25 mouse cellular contexts compared by ENCODE assay signal in the genomic region with DNA sequence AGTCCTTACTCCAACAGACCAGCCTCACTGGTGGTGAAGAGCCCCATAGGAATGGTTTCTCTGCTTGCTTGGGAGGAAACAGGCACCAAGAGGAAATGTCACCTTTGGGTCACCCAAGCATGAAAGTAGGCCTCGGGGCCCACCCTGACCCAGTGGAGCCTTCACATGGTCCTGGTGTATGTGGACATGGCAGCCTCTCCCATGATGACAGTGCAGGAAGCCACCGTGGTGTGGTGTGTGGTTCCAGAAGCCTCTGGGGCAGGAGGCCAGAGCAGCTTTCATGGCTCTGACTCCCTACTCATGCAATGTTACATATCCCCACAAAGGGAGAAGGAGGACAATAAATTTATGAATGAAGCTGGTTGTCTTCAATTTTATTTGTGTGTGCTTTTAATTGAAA. TPM values are rescaled to one million over a fixed set of nuclear protein-coding genes. Genes with fewer than 3 reads are reported as not detected.
DNase-seq lines count a peak whose midpoint lies in the region; ATAC-seq and TF ChIP-seq lines count a peak whose summit lies in the region.
"Had no signal": no experiment of that assay in that cellular context is flagged by ENCODE, and none has a peak within 500 bp of the region (broad histone marks: within the 10 kb centered on the region; RNA-seq: fewer than 3 reads in every experiment).

No protein-coding gene starts in this region.

- 90% methylated on average over 2 of the region's 2 CpGs for WGBS in heart, embryonic 10.5 days
- 68% methylated on average over 2 of the region's 2 CpGs for WGBS in liver, embryonic 14.5 days (ENCODE audit: insufficient replicate concordance)

- peak; percentile 73 for DNase-seq in heart, embryonic 10.5 days (ENCODE audit: low spot score)
- no peak for DNase-seq in heart, adult 8-10 months (ENCODE audit: low spot score)
- DNase-seq in CH12.LX (ENCODE audit: extremely low read depth) = no peak
- DNase-seq in liver, embryonic 14.5 days (ENCODE audit: low read depth in 3 of 3, low spot score in 3 of 3) = peak in 2 of 3 experiments; percentile 55 to 58
- DNase-seq in splenic B cell, adult 2 months (ENCODE audit: low read depth, low spot score) = peak; percentile 31
- DNase-seq in kidney, adult 9 months = no peak
- no peak for DNase-seq in cerebellum, adult 11-12 months
- DNase-seq: adrenal gland, adult 2 months; adrenal gland, postnatal 25 days; cerebellum, adult 8-10 months; cerebellum, postnatal 14 days; embryo, embryonic 11 days; gastrocnemius, postnatal 14 days; heart, adult 2 months; heart, postnatal 36 days had no signal

- no peaks in the 10 kb centered on the region for H3K27me3 ChIP-seq in heart, embryonic 10.5 days (ENCODE audit: insufficient read depth, poor library complexity, severe bottlenecking)
- no peaks in the 10 kb centered on the region for H3K27me3 ChIP-seq in CH12.LX (replicated peaks)
- no peaks in the 10 kb centered on the region for H3K27me3 ChIP-seq in liver, embryonic 14.5 days (ENCODE audit: control insufficient read depth, insufficient read depth, low read length)
- no peaks in the 10 kb centered on the region for H3K27me3 ChIP-seq in splenic B cell, adult 2 months (ENCODE audit: control insufficient read depth, insufficient read depth, low read length, poor library complexity, severe bottlenecking)
- H3K27me3 ChIP-seq: embryonic facial prominence, embryonic 15.5 days; heart, embryonic 13.5 days; hindbrain, embryonic 15.5 days had no signal

- H3K9me3 ChIP-seq in heart, embryonic 10.5 days = no peaks in the 10 kb centered on the region
- no peaks in the 10 kb centered on the region for H3K9me3 ChIP-seq in CH12.LX (replicated peaks; ENCODE audit: low read length)
- no peaks in the 10 kb centered on the region for H3K9me3 ChIP-seq in liver, embryonic 14.5 days (ENCODE audit: control insufficient read depth, low read length)
- H3K9me3 ChIP-seq: embryonic facial prominence, embryonic 15.5 days; forebrain, embryonic 10.5 days; heart, embryonic 13.5 days; hindbrain, embryonic 15.5 days had no signal

- TF ChIP-seq CTCF in CH12.LX (conservative IDR thresholded peaks at IDR 0.05 in 1 of 2, IDR thresholded peaks at IDR 0.05 in 1 of 2; ENCODE audit: low read depth in 2 of 2, low read length in 2 of 2) = no peak
- no peak for TF ChIP-seq CTCF in liver, embryonic 14.5 days (IDR thresholded peaks at IDR 0.05; ENCODE audit: low read depth)

- no peak for TF ChIP-seq EP300 in CH12.LX (IDR thresholded peaks at IDR 0.05; ENCODE audit: low read length)
- TF ChIP-seq EP300 in liver, embryonic 14.5 days (IDR thresholded peaks at IDR 0.05; ENCODE audit: low read depth) = no peak

- H3K27ac ChIP-seq in heart, embryonic 10.5 days = peak overlapping the region; percentile 4; the same call in 1 of the 2 replicates
- H3K27ac ChIP-seq in CH12.LX (ENCODE audit: insufficient read depth, low read depth) = peak overlapping the region; percentile 21
- peak overlapping the region; percentile 63 for H3K27ac ChIP-seq in liver, embryonic 14.5 days
- H3K27ac ChIP-seq: embryonic facial prominence, embryonic 15.5 days; forebrain, embryonic 10.5 days; heart, adult 2 months; heart, embryonic 13.5 days; hindbrain, embryonic 15.5 days had no signal

- no peak overlapping the region for H3K4me2 ChIP-seq in CH12.LX (ENCODE audit: insufficient read depth, low read depth, poor library complexity, severe bottlenecking)
- H3K4me2 ChIP-seq in liver, embryonic 14.5 days (ENCODE audit: low read depth) = no peak overlapping the region
- H3K4me2 ChIP-seq: embryonic facial prominence, embryonic 15.5 days; heart, embryonic 13.5 days; hindbrain, embryonic 15.5 days had no signal

- no peaks in the 10 kb centered on the region for H3K79me2 ChIP-seq in CH12.LX (replicated peaks; ENCODE audit: control insufficient read depth, extremely low read depth, insufficient read depth, poor library complexity, severe bottlenecking)

- no peak for TF ChIP-seq POLR2A in CH12.LX (IDR thresholded peaks at IDR 0.05; ENCODE audit: low read depth, low read length)

- no peak overlapping the region for H3K4me3 ChIP-seq in heart, embryonic 10.5 days
- no peak overlapping the region for H3K4me3 ChIP-seq in CH12.LX (replicated peaks in 1 of 3; ENCODE audit: low read depth in 2 of 3, low read length in 2 of 3, poor library complexity in 1 of 3)
- no peak overlapping the region for H3K4me3 ChIP-seq in liver, embryonic 14.5 days (ENCODE audit: insufficient read depth in 1 of 2, low read depth in 2 of 2, low read length in 2 of 2)
- H3K4me3 ChIP-seq: embryonic facial prominence, embryonic 15.5 days; forebrain, embryonic 10.5 days; heart, adult 2 months; heart, embryonic 13.5 days; hindbrain, embryonic 15.5 days had no signal

- H3K9ac ChIP-seq in CH12.LX (ENCODE audit: insufficient read depth, low read depth) = no peak overlapping the region
- H3K9ac ChIP-seq in liver, embryonic 14.5 days (replicated peaks) = no peak overlapping the region
- H3K9ac ChIP-seq: embryonic facial prominence, embryonic 15.5 days; heart, embryonic 13.5 days; hindbrain, embryonic 15.5 days had no signal

- peaks cover 39% of the 10 kb centered on the region for H3K36me3 ChIP-seq in heart, embryonic 10.5 days
- H3K36me3 ChIP-seq in CH12.LX (replicated peaks in 1 of 2; ENCODE audit: control insufficient read depth in 1 of 2, insufficient read depth in 1 of 2, low read length in 1 of 2) = peaks cover 13 to 59% of the 10 kb centered on the region in 2 experiments
- H3K36me3 ChIP-seq in liver, embryonic 14.5 days (replicated peaks; ENCODE audit: control insufficient read depth, insufficient read depth, low read depth) = peaks cover 11% of the 10 kb centered on the region
- H3K36me3 ChIP-seq in splenic B cell, adult 2 months (ENCODE audit: control insufficient read depth, insufficient read depth, low read length, poor library complexity, severe bottlenecking) = no peaks in the 10 kb centered on the region; the same call in 1 of the 2 replicates

- in situ Hi-C loops in CH12.LX (cut with MboI; ENCODE audit: low pct_ligation_motif_present, low pct_unique_long_range_greater_than_20kb, low sequenced_read_pairs) = no loop called here

- dilution Hi-C loops in CH12.LX (cut with MboI; ENCODE audit: extremely low pct_ligation_motif_present, extremely low pct_unique_long_range_greater_than_20kb, low sequenced_read_pairs) = no loop called here

- no peaks in the 10 kb centered on the region; the same call in 1 of the 2 replicates for H3K4me1 ChIP-seq in heart, embryonic 10.5 days
- H3K4me1 ChIP-seq in CH12.LX (ENCODE audit: control insufficient read depth in 1 of 2, insufficient read depth in 2 of 2) = peaks cover 14 to 29% of the 10 kb centered on the region in 2 experiments
- H3K4me1 ChIP-seq in liver, embryonic 14.5 days (replicated peaks; ENCODE audit: control insufficient read depth in 2 of 2, insufficient read depth in 2 of 2, low read length in 1 of 2) = peaks cover 25 to 27% of the 10 kb centered on the region in 2 experiments
- H3K4me1 ChIP-seq: embryonic facial prominence, embryonic 15.5 days; forebrain, embryonic 10.5 days; hindbrain, embryonic 15.5 days had no signal

- TF ChIP-seq RAD21 in CH12.LX (IDR thresholded peaks at IDR 0.05; ENCODE audit: low read depth, low read length) = no peak

- ATAC-seq in liver, embryonic 14.5 days (ENCODE audit: insufficient read depth) = no peak
- ATAC-seq: forebrain, embryonic 14.5 days had no signal

TF ChIP-seq in CH12.LX, 34 proteins besides CTCF, POLR2A, EP300 and RAD21 (continues in another document):
- TF ChIP-seq TBP (conservative IDR thresholded peaks at IDR 0.05; ENCODE audit: low read depth, low read length) (no peak), POLR2AphosphoS2 (IDR thresholded peaks at IDR 0.05; ENCODE audit: low read depth, low read length) (no peak)

RNA-seq across cellular contexts. Expression of a gene that starts 19.4 kb away (rescaled TPM):
- 46.8 and 47.9 TPM in 2 replicates for polyA plus RNA-seq in heart, embryonic 10.5 days (2016; fragmentation: Nextera tagmentation; extraction: Ambion mirVana)
- 10 to 100 TPM; 61.4 to 77.3 (median 68.1) TPM for total RNA-seq in heart, adult 8-10 months (2022)
- total RNA-seq in CH12.LX (2012; rRNA removed) = 11.9 and 15.7 TPM in 2 replicates
- total RNA-seq in CH12.LX (2014; rRNA removed) = 8.6 and 9.4 TPM in 2 replicates
- 20.0 and 21.2 TPM in 2 replicates for polyA plus RNA-seq in CH12.LX (2012; ENCODE audit: insufficient read length, low read depth)
- 8.3 and 9.1 TPM in 2 replicates for polyA plus RNA-seq in liver, embryonic 14.5 days (2012; rRNA removed)
- 12.8 and 14.6 TPM in 2 replicates for polyA plus RNA-seq in liver, embryonic 14.5 days (2014; fragmentation: Nextera tagmentation; extraction: Ambion mirVana)

RNA-seq across cellular contexts. Expression of a gene that starts 24.1 kb away (rescaled TPM):
- polyA plus RNA-seq in heart, embryonic 10.5 days (2016; fragmentation: Nextera tagmentation; extraction: Ambion mirVana) = 99.0 and 112 TPM in 2 replicates
- 10 to 100 TPM; 18.0 to 27.2 (median 24.3) TPM for total RNA-seq in heart, adult 8-10 months (2022)
- 109 and 114 TPM in 2 replicates for total RNA-seq in CH12.LX (2012; rRNA removed)
- total RNA-seq in CH12.LX (2014; rRNA removed) = 122 and 125 TPM in 2 replicates
- polyA plus RNA-seq in CH12.LX (2012; ENCODE audit: insufficient read length, low read depth) = 191 and 240 TPM in 2 replicates
- 35.3 and 39.9 TPM in 2 replicates for polyA plus RNA-seq in liver, embryonic 14.5 days (2012; rRNA removed)
- polyA plus RNA-seq in liver, embryonic 14.5 days (2014; fragmentation: Nextera tagmentation; extraction: Ambion mirVana) = 25.5 and 31.0 TPM in 2 replicates

RNA-seq across cellular contexts. Expression of a gene that starts 32.4 kb away (rescaled TPM):
- polyA plus RNA-seq in heart, embryonic 10.5 days (2016; fragmentation: Nextera tagmentation; extraction: Ambion mirVana) = 0.13 TPM in 1 of 2 replicates, not detected in the other
- not detected for total RNA-seq in heart, adult 8-10 months (2022)
- total RNA-seq in CH12.LX (2012; rRNA removed) = not detected in 2 replicates
- total RNA-seq in CH12.LX (2014; rRNA removed) = not detected in 2 replicates
- polyA plus RNA-seq in CH12.LX (2012; ENCODE audit: insufficient read length, low read depth) = not detected in 2 replicates
- 0.04 TPM in 1 of 2 replicates, not detected in the other for polyA plus RNA-seq in liver, embryonic 14.5 days (2012; rRNA removed)
- polyA plus RNA-seq in liver, embryonic 14.5 days (2014; fragmentation: Nextera tagmentation; extraction: Ambion mirVana) = not detected in 2 replicates
- total RNA-seq: adrenal gland, adult 2 months; adrenal gland, postnatal 25 days; common myeloid progenitor, adult 5-6 weeks; gastrocnemius, postnatal 14 days; heart, postnatal 36 days had no signal
- polyA plus RNA-seq: embryonic facial prominence, embryonic 11.5 days; erythroblast, embryonic 14.5 days; gonadal fat pad, adult 2 months; heart, embryonic 13.5 days; hindbrain, embryonic 11.5 days had no signal

RNA-seq across cellular contexts. Expression of a gene that starts 34.9 kb away (rescaled TPM):
- 22.4 and 26.0 TPM in 2 replicates for polyA plus RNA-seq in heart, embryonic 10.5 days (2016; fragmentation: Nextera tagmentation; extraction: Ambion mirVana)
- total RNA-seq in heart, adult 8-10 months (2022) = 100 to 1,000 TPM; 137 to 160 (median 149) TPM
- total RNA-seq in CH12.LX (2012; rRNA removed) (0.72 and 1.0 TPM in 2 replicates), CH12.LX (2014; rRNA removed) (0.43 and 0.56 TPM in 2 replicates)
- polyA plus RNA-seq in CH12.LX (2012; ENCODE audit: insufficient read length, low read depth) = 0.76 and 0.80 TPM in 2 replicates
- polyA plus RNA-seq in liver, embryonic 14.5 days (2012; rRNA removed) = 2.9 and 4.1 TPM in 2 replicates
- polyA plus RNA-seq in liver, embryonic 14.5 days (2014; fragmentation: Nextera tagmentation; extraction: Ambion mirVana) = 2.6 and 3.0 TPM in 2 replicates

RNA-seq across cellular contexts. Expression of a gene that starts 35.2 kb away (rescaled TPM):
- polyA plus RNA-seq in heart, embryonic 10.5 days (2016; fragmentation: Nextera tagmentation; extraction: Ambion mirVana) = 1.0 and 1.8 TPM in 2 replicates
- 1 to 10 TPM; 3.3 to 8.5 (median 7.4) TPM for total RNA-seq in heart, adult 8-10 months (2022)
- total RNA-seq in CH12.LX (2012; rRNA removed) = 0.04 and 0.08 TPM in 2 replicates
- total RNA-seq in CH12.LX (2014; rRNA removed) = not detected in 2 replicates
- polyA plus RNA-seq in CH12.LX (2012; ENCODE audit: insufficient read length, low read depth) = 0.14 and 0.31 TPM in 2 replicates
- polyA plus RNA-seq in liver, embryonic 14.5 days (2012; rRNA removed) = 0.35 and 0.53 TPM in 2 replicates
- polyA plus RNA-seq in liver, embryonic 14.5 days (2014; fragmentation: Nextera tagmentation; extraction: Ambion mirVana) = 0.10 and 0.23 TPM in 2 replicates
- total RNA-seq: common myeloid progenitor, adult 5-6 weeks had no signal
- polyA plus RNA-seq: erythroblast, embryonic 14.5 days had no signal

Comparison
In these comparisons a context has a peak if more than half of its experiments do, and no peak if none do; other contexts are left out.
1. DNase-seq: peak in heart, embryonic 10.5 days (single experiment), liver, embryonic 14.5 days (2 of 3) and splenic B cell, adult 2 months (single experiment); none in heart, adult 8-10 months (single experiment), CH12.LX (single experiment), kidney, adult 9 months (single experiment) and cerebellum, adult 11-12 months (single experiment).
2. H3K27ac ChIP-seq: peak in every context shown above with its lines; median percentile 63 in liver, embryonic 14.5 days; 21 in CH12.LX; 4 in heart, embryonic 10.5 days.